Mouse (Mus musculus) CD8-positive naive resting alpha-beta T cell, adult 2 months (primary cell): ENCODE results near the gene Utp3.

Source experiments
- DNase-seq, 2 experiments: peaks; one replicate each; pipeline ENCODE4 v3.0.0; 2022; ENCODE audit warnings: low read depth in 2 of 2, low spot score in 2 of 2

The Utp3 gene

GRCm38 (mm10) chr5:88566034-88566841 lies 12.0 kb downstream of the Utp3 start:
- DNase-seq: no peak

- no peak for DNase-seq
These were observed 15.3 kb downstream of the Utp3 start for GRCm38 (mm10) chr5:88569541-88569940.

GRCm38 (mm10) chr5:88574829-88575228 lies 20.6 kb downstream of the Utp3 start:
- DNase-seq: no peak

GRCm38 (mm10) chr5:88575506-88576338 lies 21.5 kb downstream of the Utp3 start:
- no peak for DNase-seq

GRCm38 (mm10) chr5:88580681-88581080 lies 26.4 kb downstream of the Utp3 start:
- no peak for DNase-seq

GRCm38 (mm10) chr5:88581343-88581742 lies 27.1 kb downstream of the Utp3 start:
- DNase-seq: no peak

- no peak for DNase-seq
These were observed 29.2 kb downstream of the Utp3 start for GRCm38 (mm10) chr5:88583271-88584031.

GRCm38 (mm10) chr5:88584061-88584460 lies 29.8 kb downstream of the Utp3 start:
- DNase-seq: no peak

- DNase-seq: no peak
These were observed 32.3 kb downstream of the Utp3 start for GRCm38 (mm10) chr5:88586407-88587174.

- no peak for DNase-seq
These were observed 33.1 kb downstream of the Utp3 start for GRCm38 (mm10) chr5:88587211-88587934.

- no peak for DNase-seq
These were observed 34.2 kb downstream of the Utp3 start for GRCm38 (mm10) chr5:88588481-88588880.

GRCm38 (mm10) chr5:88593421-88594172 lies 39.3 kb downstream of the Utp3 start:
- DNase-seq: no peak

- no peak for DNase-seq
These were observed 39.9 kb downstream of the Utp3 start for GRCm38 (mm10) chr5:88594173-88594569.

GRCm38 (mm10) chr5:88595537-88596455 lies 41.5 kb downstream of the Utp3 start:
- DNase-seq: no peak

- DNase-seq: no peak
These were observed 44.7 kb downstream of the Utp3 start for GRCm38 (mm10) chr5:88598961-88599360.

GRCm38 (mm10) chr5:88602030-88602429 lies 47.8 kb downstream of the Utp3 start:
- no peak for DNase-seq

- no peak for DNase-seq
These were observed 48.5 kb downstream of the Utp3 start for GRCm38 (mm10) chr5:88602713-88603112.

GRCm38 (mm10) chr5:88604046-88604445 lies 49.8 kb downstream of the Utp3 start:
- DNase-seq: no peak
